Mouse (Mus musculus) retina, postnatal 1 day (tissue): ENCODE data around the gene Kat7.

ENCODE experiments used
- DNase-seq: peaks from one replicate; pipeline ENCODE4 v3.0.0-alpha.2; 2012

The Kat7 gene

GRCm38 (mm10) chr11:95274613-95275012 lies 35.4 kb downstream of the Kat7 start:
- DNase-seq: no peak

DNA sequence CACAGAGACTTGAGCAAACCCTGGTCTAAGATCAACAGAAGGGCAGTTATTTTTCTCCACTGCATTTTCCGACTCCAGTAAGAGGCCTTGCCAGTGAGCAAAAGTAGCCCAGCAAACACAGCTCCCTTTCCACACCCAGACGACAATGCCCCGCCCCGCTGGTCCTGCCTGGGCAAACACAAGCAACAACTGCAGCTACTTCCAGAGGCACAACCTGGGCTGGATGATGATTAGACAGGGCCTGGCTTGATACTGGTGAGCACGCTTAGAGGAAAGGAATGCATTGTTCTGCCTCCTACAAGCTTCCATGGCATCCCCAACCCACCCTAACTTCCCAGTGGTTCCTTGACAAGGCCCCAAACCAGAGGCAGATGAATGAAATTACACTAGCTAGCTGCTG lies 36.4 kb downstream of the Kat7 start:
- DNase-seq: no peak

- peak; percentile 80 for DNase-seq
Measured at GRCm38 (mm10) chr11:95266540-95267245, 43.4 kb downstream of the Kat7 start.

DNA sequence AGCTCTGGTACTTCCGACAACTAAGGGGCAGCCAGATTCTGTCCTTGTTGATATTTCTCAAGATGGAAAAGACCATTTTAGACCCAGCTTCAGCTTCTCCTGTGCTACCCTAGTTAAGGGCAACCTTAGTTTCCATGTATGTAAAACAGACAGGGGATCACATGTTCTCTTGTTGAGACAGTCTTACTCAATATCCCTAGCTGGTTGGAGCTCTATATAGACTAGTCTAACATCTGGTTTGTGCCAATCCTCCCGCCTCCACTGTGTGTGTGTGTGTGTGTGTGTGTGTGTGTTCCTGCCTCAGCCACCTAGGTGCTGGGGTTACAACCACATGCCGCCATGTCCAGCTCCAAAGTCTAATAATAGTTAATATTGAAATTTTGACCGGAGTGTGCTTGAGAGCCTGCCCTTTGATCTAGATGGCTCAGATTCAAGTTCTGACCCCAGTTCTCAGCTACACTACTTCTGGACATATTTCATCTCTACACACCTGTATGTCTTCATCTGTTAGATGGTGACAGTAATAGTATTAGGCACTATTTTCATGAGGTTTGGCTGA lies 45.5 kb downstream of the Kat7 start:
- DNase-seq: no peak

GRCm38 (mm10) chr11:95263816-95264454 lies 46.1 kb downstream of the Kat7 start:
- peak; percentile 90 for DNase-seq

DNA sequence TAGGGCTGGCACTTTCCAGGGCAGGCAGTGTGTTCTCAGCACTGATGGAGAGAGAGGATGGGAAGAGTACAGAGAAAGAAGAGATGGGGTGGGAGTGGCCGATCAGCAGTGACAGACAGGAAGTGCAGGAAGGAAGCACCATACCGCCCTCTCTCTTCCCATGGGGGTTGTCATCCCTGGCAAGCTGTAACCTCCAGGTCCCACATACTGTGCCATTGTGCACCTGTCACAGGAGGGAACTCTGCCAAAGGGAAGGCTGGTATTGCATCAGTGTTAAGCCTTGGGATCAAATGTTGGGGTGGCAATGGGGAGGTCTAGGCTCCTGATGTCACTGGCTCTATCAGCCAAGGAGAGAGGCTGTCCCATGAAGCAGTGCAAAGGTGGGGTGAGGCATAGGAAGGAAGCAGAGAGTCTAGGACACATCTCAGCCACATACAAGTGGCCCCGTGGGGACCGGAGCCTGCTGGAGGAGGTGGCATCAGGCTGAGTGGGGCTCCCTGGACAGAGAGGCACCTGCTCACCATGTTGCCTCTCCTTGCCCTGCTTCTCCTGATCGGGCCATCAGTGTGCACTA lies 48.8 kb downstream of the Kat7 start, which contains the start of gene Tac4:
Tac4 (plus strand) TSS at position 352 of the 574 bp plus-strand sequence.
- DNase-seq: peak; percentile 30

DNA sequence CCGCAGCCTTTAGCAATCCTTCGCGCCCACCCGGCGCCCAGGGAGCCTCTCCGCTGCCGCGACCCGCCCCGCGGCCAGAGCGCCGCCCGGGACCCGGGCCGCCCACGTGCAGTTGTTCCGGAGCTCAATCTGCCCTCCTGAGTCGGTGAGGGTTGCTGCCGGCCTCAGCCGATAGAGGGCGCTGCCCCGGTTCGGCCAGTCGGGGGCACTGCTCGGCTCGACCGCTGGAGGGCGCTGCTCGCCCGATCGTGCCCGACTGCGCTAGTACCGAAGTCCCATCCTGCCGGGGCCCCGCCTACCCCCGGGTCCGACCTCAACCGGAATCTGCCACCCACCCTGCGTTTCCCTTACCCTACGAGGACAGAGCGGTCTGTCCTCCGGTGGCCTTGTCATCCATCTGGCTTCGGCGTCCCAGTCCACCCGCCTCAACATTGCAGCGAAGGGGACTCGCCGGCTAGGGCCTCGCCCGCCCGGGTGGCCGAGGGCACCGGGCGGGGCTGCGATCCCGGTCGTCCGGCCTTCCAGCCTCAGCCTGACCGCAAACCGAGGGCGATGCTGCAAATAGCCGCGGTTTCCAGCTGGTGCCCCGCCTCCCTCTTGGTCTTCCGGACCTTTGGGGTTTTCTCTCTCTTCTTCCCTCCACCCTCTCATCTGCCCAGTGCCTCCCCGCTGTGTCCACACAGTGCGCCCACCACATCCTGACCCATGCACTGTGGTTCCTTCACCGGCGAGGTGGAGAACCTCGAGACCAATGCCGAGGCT lies 50.8 kb downstream of the Kat7 start:
- DNase-seq: peak; percentile 90

GRCm38 (mm10) chr11:95258490-95258889 lies 51.6 kb downstream of the Kat7 start:
- peak; percentile 74 for DNase-seq

- DNase-seq: no peak
Measured at GRCm38 (mm10) chr11:95257930-95258329, 52.1 kb downstream of the Kat7 start.

DNA sequence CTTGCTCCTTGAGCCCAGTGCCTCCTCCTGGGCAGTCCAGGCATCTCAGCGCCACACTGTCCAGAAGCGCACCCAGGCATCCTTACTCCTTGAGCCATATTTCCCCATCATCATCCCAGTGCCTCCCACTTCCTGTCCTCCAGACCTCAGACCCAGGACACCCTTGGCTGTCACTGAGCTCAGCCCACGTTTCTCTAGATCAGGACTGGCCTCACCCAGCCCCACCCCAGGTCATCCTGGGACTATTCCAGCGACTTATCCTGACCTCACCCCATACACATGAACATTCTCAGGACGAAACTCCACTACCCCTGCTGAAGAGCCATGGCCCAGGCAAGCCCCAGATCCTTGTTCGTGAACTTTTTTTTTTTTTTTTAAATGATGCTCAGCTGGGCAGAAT lies 54.3 kb downstream of the Kat7 start:
- DNase-seq: no peak

- no peak for DNase-seq
Measured at GRCm38 (mm10) chr11:95254165-95254564, 55.9 kb downstream of the Kat7 start.

DNA sequence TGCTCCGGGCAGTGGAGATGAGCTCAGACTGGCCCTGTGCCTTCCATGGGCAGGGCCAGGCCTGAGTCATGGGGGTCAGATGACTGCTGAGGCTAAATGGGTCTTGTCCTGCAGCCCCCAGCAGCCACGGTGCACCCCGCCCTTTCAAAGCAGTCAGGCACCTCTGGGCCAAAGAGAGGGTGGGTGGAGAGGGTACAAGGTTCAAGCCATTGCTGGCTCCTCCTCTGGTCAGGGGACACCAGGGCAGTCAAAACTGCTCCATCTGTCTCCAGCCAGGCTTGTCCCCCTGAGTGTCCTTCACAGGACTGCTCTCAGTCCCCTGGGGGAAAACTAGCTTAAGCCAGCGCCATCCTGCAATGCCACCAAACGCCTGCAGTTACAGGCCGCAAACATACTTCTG lies 57.9 kb downstream of the Kat7 start:
- DNase-seq: no peak

GRCm38 (mm10) chr11:95251295-95251694 lies 58.8 kb downstream of the Kat7 start:
- DNase-seq: peak; percentile 79

DNA sequence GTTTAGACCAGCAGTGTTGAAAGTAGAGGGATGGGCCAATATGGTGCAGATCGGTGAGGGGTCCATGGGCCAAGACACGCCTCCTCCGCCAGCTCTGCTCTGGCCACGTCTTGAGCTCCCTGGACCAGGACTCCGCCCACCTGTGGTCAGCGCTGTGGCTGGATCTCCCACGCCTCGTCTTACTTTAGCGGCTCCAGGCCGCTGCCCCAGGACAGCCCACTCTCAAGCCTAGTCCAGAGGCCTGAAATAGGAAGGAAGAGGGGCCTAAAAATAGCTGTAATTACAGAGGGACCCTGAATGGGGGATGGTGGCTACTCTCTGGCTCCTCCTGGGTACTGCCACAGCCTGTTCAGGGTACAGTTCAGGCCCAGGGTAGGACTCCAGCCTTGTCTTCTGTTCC lies 59.9 kb downstream of the Kat7 start:
- DNase-seq: no peak

- DNase-seq: peak; percentile 65
Measured at GRCm38 (mm10) chr11:95247065-95247464, 63.0 kb downstream of the Kat7 start.

GRCm38 (mm10) chr11:95245456-95245855 lies 64.6 kb downstream of the Kat7 start:
- DNase-seq: no peak

GRCm38 (mm10) chr11:95242653-95243052 lies 67.4 kb downstream of the Kat7 start:
- no peak for DNase-seq

GRCm38 (mm10) chr11:95238477-95238876 lies 71.6 kb downstream of the Kat7 start:
- DNase-seq: no peak

DNA sequence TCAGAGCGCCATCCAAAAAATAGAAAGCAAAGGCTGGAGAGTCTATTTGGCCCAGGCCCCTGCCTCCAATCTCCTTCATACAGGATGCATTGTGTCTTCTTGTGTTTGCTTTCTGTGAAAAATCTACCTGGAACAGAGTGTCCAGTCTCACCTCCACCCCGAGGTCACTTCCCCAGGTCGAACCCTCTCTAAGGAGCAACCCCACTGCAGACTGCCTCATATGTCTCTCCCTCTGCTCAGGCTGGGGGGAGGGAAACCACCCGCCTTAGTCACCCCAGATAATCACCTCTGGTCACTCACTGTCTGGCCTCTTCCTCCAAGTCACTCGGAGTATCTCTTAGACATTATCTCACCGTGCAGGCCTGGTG lies 77.7 kb downstream of the Kat7 start:
- DNase-seq: no peak

- DNase-seq: peak; percentile 78
Measured at GRCm38 (mm10) chr11:95231688-95232328, 78.2 kb downstream of the Kat7 start.

GRCm38 (mm10) chr11:95227467-95227866 lies 82.6 kb downstream of the Kat7 start:
- DNase-seq: no peak

- no peak for DNase-seq
Measured at GRCm38 (mm10) chr11:95225448-95225847, 84.6 kb downstream of the Kat7 start.
